Mouse (Mus musculus) leukemia stem cell, adult 10-12 weeks (primary cell): ENCODE results near the gene Gm3139. TPM values are rescaled to one million over a fixed set of nuclear protein-coding genes. Genes with fewer than 3 reads are reported as not detected.

Source experiments
- polyA plus RNA-seq: library from polyadenylated mRNA; stranded (reverse); fragments of >175 nt; gene quantifications from 2 replicates; pipeline ENCODE4 v1.2.3, GENCODE M21; 2012; ENCODE audit warnings: low replicate concordance

Gene Gm3139
- not detected in 2 replicates for polyA plus RNA-seq

GRCm38 (mm10) chr5:94525987-94526386 is at the start of gene Gm3139:
Gene Gm3139 (plus strand): TSS chr5:94526287.

Other genes starting within 250 kb of the Gm3139 start
- gene A430089I19Rik, start 219.5 kb upstream of the Gm3139 start, polyA plus RNA-seq = not detected in 2 replicates
- gene Gm6502, start 211.9 kb upstream of the Gm3139 start, polyA plus RNA-seq = 0.11 TPM in 1 of 2 replicates, not detected in the other
- gene AA792892, start 186.5 kb upstream of the Gm3139 start, polyA plus RNA-seq = not detected in 2 replicates
- not detected in 2 replicates for gene Gm7682, start 80.5 kb upstream of the Gm3139 start, polyA plus RNA-seq
- not detected in 2 replicates for gene Gm3147, start 90.1 kb downstream of the Gm3139 start, polyA plus RNA-seq
- not detected in 2 replicates for gene Gm6509, start 97.7 kb downstream of the Gm3139 start, polyA plus RNA-seq
- gene Gm6205, start 122.1 kb downstream of the Gm3139 start, polyA plus RNA-seq = not detected in 2 replicates